Mouse (Mus musculus): ENCODE results near the gene Selenof.

Gene Selenof

GRCm38 (mm10) chr3:144642141-144642540 lies 72.0 kb downstream of the Selenof start:
- DNase-seq (ENCODE audit: low spot score) = no peak

GRCm38 (mm10) chr3:144643301-144643871 lies 73.3 kb downstream of the Selenof start:
- DNase-seq (ENCODE audit: low spot score) = peak; percentile 81

- DNase-seq (ENCODE audit: low spot score) = no peak
Measured at GRCm38 (mm10) chr3:144644202-144644601, 74.1 kb downstream of the Selenof start.

All from embryo, embryonic 10 days (tissue).